Mouse (Mus musculus) bone marrow, adult 2 months (tissue): ENCODE measurements around the gene Col1a2. TPM values are rescaled to one million over a fixed set of nuclear protein-coding genes. Genes with fewer than 3 reads are reported as not detected.

Source experiments
- H3K27ac ChIP-seq: fragments of 200-500 bp; 2 replicates; pipeline ENCODE4 v1.5.1; 2012; ENCODE audit warnings: low read depth, mild to moderate bottlenecking, control low read depth, inconsistent platforms, low read length; ENCODE audit not compliant: control insufficient read depth, poor library complexity, insufficient read depth
- H3K4me1 ChIP-seq: fragments of 200-500 bp; 2 replicates; pipeline ENCODE4 v1.6.1; 2011; ENCODE audit warnings: low read length; ENCODE audit not compliant: control insufficient read depth, insufficient read depth
- H3K4me3 ChIP-seq: fragments of 200-500 bp; replicated peaks from 2 replicates; pipeline ENCODE3; 2011; ENCODE audit warnings: mild to moderate bottlenecking, low read depth, low read length, control low read depth; ENCODE audit not compliant: control insufficient read depth
- CTCF ChIP-seq: fragments of 200-500 bp; IDR thresholded peaks from 2 replicates; pipeline ENCODE4 v1.5.1; 2011; ENCODE audit warnings: low read length, control low read depth; ENCODE audit not compliant: control insufficient read depth, insufficient read depth
- POLR2A ChIP-seq: fragments of 200-500 bp; IDR thresholded peaks from 2 replicates; pipeline ENCODE4 v1.6.1; 2011; ENCODE audit warnings: low read depth, mild to moderate bottlenecking, control low read depth, low read length, borderline replicate concordance; ENCODE audit not compliant: control insufficient read depth
- WGBS: fragments of 180-500 bp; shearing (Covaris S2); methylation state at CpG from one replicate; pipeline ENCODE4 v1.1.7; 2018; 5-methylcytosine and 5-hydroxymethylcytosine counted together
- polyA plus RNA-seq: library from polyadenylated mRNA; stranded (reverse); fragments of >200 nt; gene quantifications from 2 replicates; pipeline ENCODE4 v1.2.4, GENCODE M21; 2011; ENCODE audit warnings: low replicate concordance; ENCODE audit not compliant: missing spikeins, insufficient read depth, insufficient read length

Gene Col1a2
- polyA plus RNA-seq, 1 experiment, result 35.5 TPM

GRCm38 (mm10) chr6:4590089-4590488 is 85.5 kb downstream of the Col1a2 start:
- 26% methylated on average over 8 of the region's 8 CpGs for WGBS
- TF ChIP-seq CTCF (no peak), POLR2A (no peak)
- no peaks in the 10 kb centered on the region; the same call in 1 of the 2 replicates for H3K4me1 ChIP-seq
- no peak overlapping the region for H3K4me3 ChIP-seq
- no peak overlapping the region for H3K27ac ChIP-seq

Other genes with a start within 250 kb of the Col1a2 start
- 3.3 and 6.2 TPM in 2 replicates for gene Casd1, start 96.0 kb downstream of the Col1a2 start, polyA plus RNA-seq
- gene Sgce, start 242.4 kb downstream of the Col1a2 start, polyA plus RNA-seq, result 0.84 and 7.1 TPM in 2 replicates
- 0.93 and 4.5 TPM in 2 replicates for gene Peg10, start 242.5 kb downstream of the Col1a2 start, polyA plus RNA-seq